Mouse (Mus musculus) adrenal gland (tissue): ENCODE measurements around the gene Wdr90.

Experiments used
- intact Hi-C: fragments of 180-260 bp; cut with DNase I; formaldehyde crosslinking; loops from one replicate; pipeline ENCODE4 v1.15.1; 2025

The Wdr90 gene

GRCm38 (mm10) chr17:25861704-25862612 lies 657 bp upstream of the Wdr90 start:
- intact Hi-C loops: no loop called here

GRCm38 (mm10) chr17:25860229-25860628 lies 1.1 kb downstream of the Wdr90 start:
- intact Hi-C loops: no loop called here

GRCm38 (mm10) chr17:25844396-25844901 lies 16.9 kb downstream of the Wdr90 start, which contains the start of gene Rhot2:
TSS of gene Rhot2 (minus strand) at chr17:25844851.
- intact Hi-C loops: no loop called here

GRCm38 (mm10) chr17:25843636-25844395 lies 17.5 kb downstream of the Wdr90 start:
- intact Hi-C loops: no loop called here

GRCm38 (mm10) chr17:25843122-25843521 lies 18.2 kb downstream of the Wdr90 start:
- intact Hi-C loops: no loop called here

- intact Hi-C loops: no loop called here
These were observed 18.8 kb downstream of the Wdr90 start for GRCm38 (mm10) chr17:25842509-25842908.

GRCm38 (mm10) chr17:25841117-25841880 lies 20.0 kb downstream of the Wdr90 start, which contains the start of gene Gm20683:
TSS of gene Gm20683 (minus strand) at chr17:25841763.
- intact Hi-C loops: no loop called here

GRCm38 (mm10) chr17:25840519-25840918 lies 20.8 kb downstream of the Wdr90 start:
- intact Hi-C loops: no loop called here

GRCm38 (mm10) chr17:25839455-25840235 lies 21.7 kb downstream of the Wdr90 start:
- intact Hi-C loops: no loop called here

- intact Hi-C loops: no loop called here
These were observed 22.4 kb downstream of the Wdr90 start for GRCm38 (mm10) chr17:25838904-25839303.

- intact Hi-C loops: loop anchor here (2.0 kb wide), 1 partner anchor 29 kb away; no protein-coding TSS in a partner anchor
These were observed 23.8 kb downstream of the Wdr90 start for GRCm38 (mm10) chr17:25837533-25837932.

GRCm38 (mm10) chr17:25837076-25837410 lies 24.3 kb downstream of the Wdr90 start, which contains the start of gene Rhbdl1:
TSS of gene Rhbdl1 (minus strand) at chr17:25837295.
- intact Hi-C loops: loop anchor here (2.0 kb wide), 1 partner anchor 30 kb away; no protein-coding TSS in a partner anchor

GRCm38 (mm10) chr17:25836397-25837075 lies 24.8 kb downstream of the Wdr90 start:
- intact Hi-C loops: loop anchor here (2.0 kb wide), 1 partner anchor 30 kb away; no protein-coding TSS in a partner anchor

- intact Hi-C loops: loop anchor here (2.0 kb wide), 1 partner anchor 31 kb away; no protein-coding TSS in a partner anchor
These were observed 25.5 kb downstream of the Wdr90 start for GRCm38 (mm10) chr17:25835816-25836215.

GRCm38 (mm10) chr17:25835301-25835700 lies 26.0 kb downstream of the Wdr90 start:
- intact Hi-C loops: no loop called here

- intact Hi-C loops: no loop called here
These were observed 26.6 kb downstream of the Wdr90 start for GRCm38 (mm10) chr17:25834595-25835222.

- intact Hi-C loops: no loop called here
These were observed 27.2 kb downstream of the Wdr90 start for GRCm38 (mm10) chr17:25833961-25834594.

GRCm38 (mm10) chr17:25833291-25833663 lies 28.0 kb downstream of the Wdr90 start, which contains the start of gene Stub1:
TSS of gene Stub1 (minus strand) at chr17:25833404.
- intact Hi-C loops: no loop called here
